In genomic region chr4:97648825-97649625, GRCm38 (mm10) we compare ENCODE assay signal across 8 mouse cellular contexts.
DNase-seq lines count a peak whose midpoint lies in the region; ATAC-seq lines count a peak whose summit lies in the region.

No protein-coding gene starts in this region.

- H3K27ac ChIP-seq in embryonic facial prominence, embryonic 10.5 days (replicated peaks) = peak overlapping the region; percentile 78
- H3K27ac ChIP-seq in midbrain, embryonic 11.5 days (ENCODE audit: low read depth, low read length) = peak overlapping the region; percentile 73

- H3K27me3 ChIP-seq in embryonic facial prominence, embryonic 10.5 days (replicated peaks; ENCODE audit: low read depth, poor library complexity, severe bottlenecking) = no peaks in the 10 kb centered on the region
- no peaks in the 10 kb centered on the region for H3K27me3 ChIP-seq in midbrain, embryonic 11.5 days (ENCODE audit: control insufficient read depth, insufficient read depth, low read length)

- H3K36me3 ChIP-seq in embryonic facial prominence, embryonic 10.5 days (replicated peaks) = no peaks in the 10 kb centered on the region
- no peaks in the 10 kb centered on the region for H3K36me3 ChIP-seq in midbrain, embryonic 11.5 days (ENCODE audit: control insufficient read depth, insufficient read depth, low read length)

- peaks cover 29% of the 10 kb centered on the region for H3K4me1 ChIP-seq in embryonic facial prominence, embryonic 10.5 days
- peaks cover 9% of the 10 kb centered on the region for H3K4me1 ChIP-seq in midbrain, embryonic 11.5 days (ENCODE audit: control insufficient read depth, insufficient read depth, low read length)

- H3K4me3 ChIP-seq in embryonic facial prominence, embryonic 10.5 days = no peak overlapping the region
- no peak overlapping the region for H3K4me3 ChIP-seq in midbrain, embryonic 11.5 days (ENCODE audit: low read depth, low read length)

- peak; percentile 58 for DNase-seq in embryonic facial prominence, embryonic 10.5 days (ENCODE audit: low spot score)
- peak; percentile 34 to 41 for DNase-seq in heart, adult 9 months (ENCODE audit: low spot score in 2 of 2)
- DNase-seq in layer of hippocampus, adult 9-10 months (ENCODE audit: low spot score) = peak; percentile 63
- peak; percentile 96 for DNase-seq in midbrain, embryonic 11.5 days (ENCODE audit: low spot score, missing footprints)
- DNase-seq in telencephalon, adult 2 months (ENCODE audit: low read depth, low spot score) = peak; percentile 73
- DNase-seq in thymus, adult 18-20 months = no peak
- no peak for DNase-seq in testis, postnatal 14 days (ENCODE audit: low spot score)

- 26% methylated on average over 11 of the region's 11 CpGs for WGBS in embryonic facial prominence, embryonic 10.5 days
- WGBS in midbrain, embryonic 11.5 days = 19% methylated on average over 11 of the region's 11 CpGs

- ATAC-seq in cerebellum, adult (ENCODE audit: insufficient number of reproducible peaks, low FRiP score, low TSS enrichment) = peak; percentile 90
- ATAC-seq in midbrain, embryonic 11.5 days (ENCODE audit: low FRiP score) = peak; percentile 99

- no peaks in the 10 kb centered on the region for H3K9me3 ChIP-seq in embryonic facial prominence, embryonic 10.5 days
- no peaks in the 10 kb centered on the region for H3K9me3 ChIP-seq in midbrain, embryonic 11.5 days (ENCODE audit: control insufficient read depth, low read length)

- H3K4me2 ChIP-seq in midbrain, embryonic 11.5 days = no peak overlapping the region

- H3K9ac ChIP-seq in midbrain, embryonic 11.5 days (ENCODE audit: low read length) = peak overlapping the region; percentile 22; the same call in 1 of the 2 replicates

Comparison
In these comparisons a context has a peak if more than half of its experiments do, and no peak if none do; other contexts are left out.
1. DNase-seq: peak in embryonic facial prominence, embryonic 10.5 days (single experiment), heart, adult 9 months (2 of 2), layer of hippocampus, adult 9-10 months (single experiment), midbrain, embryonic 11.5 days (single experiment) and telencephalon, adult 2 months (single experiment); none in thymus, adult 18-20 months (0 of 2) and testis, postnatal 14 days (single experiment).